Mouse (Mus musculus) right cerebral cortex, postnatal 4 days (tissue): Measurements from ENCODE around the gene Egfl7.
A peak's percentile ranks its signal among the peaks of the same experiment; 100 is the strongest.

Experiments
- DNase-seq: peaks from one replicate; pipeline ENCODE4 v3.0.0-alpha.2; 2022

Gene Egfl7

GRCm38 (mm10) chr2:26594934-26595724 is 15.3 kb downstream of the Egfl7 start:
- no peak for DNase-seq

- no peak for DNase-seq
Measured at GRCm38 (mm10) chr2:26595725-26596435, 16.1 kb downstream of the Egfl7 start.

DNA sequence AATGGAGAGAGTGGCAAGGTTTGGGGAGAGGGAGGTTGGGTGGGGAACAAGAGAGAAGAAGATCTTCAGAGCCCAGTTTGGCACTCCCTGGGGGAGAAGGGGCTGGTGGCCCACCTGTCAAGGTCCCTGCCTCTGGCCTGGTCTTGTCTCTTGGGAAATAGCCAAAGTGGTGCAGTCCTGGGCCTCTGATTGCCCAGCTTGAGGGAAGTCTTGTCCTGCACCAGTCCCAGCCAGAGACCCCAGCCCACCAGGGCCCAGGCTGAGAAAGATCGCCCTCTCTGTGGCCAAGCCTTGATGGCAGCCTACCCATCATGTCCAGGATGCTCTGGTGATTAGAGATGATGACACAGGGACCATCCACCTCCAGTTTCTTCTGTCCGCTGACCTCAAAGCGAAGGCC is 17.1 kb downstream of the Egfl7 start:
- no peak for DNase-seq

DNA sequence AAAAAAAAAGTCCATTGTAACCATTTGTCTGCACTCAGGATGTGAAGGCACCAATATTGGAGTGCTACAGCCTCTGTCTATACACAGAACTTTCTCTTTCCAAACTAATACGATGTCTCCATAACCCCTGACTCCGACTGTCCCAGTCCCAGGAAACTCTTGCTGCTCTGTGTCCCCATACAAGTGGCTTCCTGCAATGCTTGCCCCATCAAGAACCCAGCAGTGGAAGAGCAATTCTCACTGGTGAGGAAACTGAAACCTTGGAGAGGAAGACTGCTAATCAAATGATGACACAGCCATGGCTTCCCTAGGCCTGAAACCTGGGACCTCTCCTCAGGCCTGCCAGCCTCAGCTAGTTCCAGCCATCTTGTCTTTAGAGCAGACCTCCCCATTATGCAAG is 18.0 kb downstream of the Egfl7 start:
- no peak for DNase-seq

DNA sequence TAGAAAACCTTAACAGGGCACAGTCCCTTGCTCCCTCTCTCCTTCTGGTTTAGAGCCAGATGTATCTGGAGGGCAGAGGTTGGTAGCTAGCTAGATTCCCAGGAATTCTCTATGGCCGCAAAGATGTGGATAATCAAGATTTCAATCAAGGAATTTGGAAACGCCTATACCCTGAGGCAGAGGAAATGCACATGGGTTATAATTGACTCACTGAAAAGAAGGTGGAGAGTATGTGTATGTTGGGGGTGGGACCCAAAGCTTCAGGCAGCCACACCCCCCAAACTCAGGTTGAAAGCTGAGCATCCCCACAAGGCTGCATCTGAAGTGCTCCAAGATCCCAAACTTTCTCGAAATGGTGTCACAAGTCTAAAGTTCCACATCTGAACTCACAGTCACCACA is 18.6 kb downstream of the Egfl7 start:
- DNase-seq = no peak

- no peak for DNase-seq
Measured at GRCm38 (mm10) chr2:26599965-26600364, 20.2 kb downstream of the Egfl7 start.

DNA sequence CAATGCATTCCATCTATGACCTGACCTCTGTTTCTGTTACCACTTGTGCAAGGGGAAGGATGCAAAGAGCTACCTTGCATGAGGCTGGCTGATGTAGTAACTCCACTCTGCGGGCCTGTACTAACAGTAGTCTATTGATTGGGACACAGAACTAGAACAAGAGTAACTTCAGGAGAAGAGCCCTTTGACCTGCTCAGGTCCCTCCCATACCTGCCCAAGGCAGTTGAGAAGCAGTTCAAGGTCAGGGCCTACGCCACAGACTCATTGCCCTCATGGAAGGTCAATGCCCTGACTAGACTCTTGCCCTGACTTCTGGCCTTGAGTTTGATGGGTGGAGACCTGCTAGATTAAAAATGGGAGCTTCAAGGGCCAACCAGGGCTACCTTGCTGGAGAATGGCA is 20.9 kb downstream of the Egfl7 start:
- DNase-seq = no peak

- DNase-seq = no peak
Measured at GRCm38 (mm10) chr2:26601595-26601994, 21.8 kb downstream of the Egfl7 start.

GRCm38 (mm10) chr2:26602631-26603030 is 22.8 kb downstream of the Egfl7 start:
- no peak for DNase-seq

DNA sequence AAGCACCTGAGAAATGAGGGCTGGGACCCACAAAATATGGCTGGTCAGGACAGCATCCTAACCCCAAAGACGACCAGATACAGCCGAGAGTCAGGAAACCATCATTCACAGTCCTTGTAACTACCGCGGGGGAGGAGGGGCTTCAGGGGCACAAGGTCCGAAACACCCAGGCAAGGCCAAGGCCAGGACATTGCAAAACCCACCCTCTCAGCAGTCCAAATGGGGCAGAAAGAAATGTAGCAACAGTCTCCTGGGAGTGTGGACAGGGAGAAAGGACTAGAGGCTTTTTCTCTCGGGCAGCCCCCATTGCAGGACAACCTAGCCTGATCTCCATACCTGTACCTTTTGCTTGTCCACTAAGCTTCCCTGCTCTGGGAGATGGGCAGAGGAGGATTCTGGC is 23.3 kb downstream of the Egfl7 start:
- no peak for DNase-seq

DNA sequence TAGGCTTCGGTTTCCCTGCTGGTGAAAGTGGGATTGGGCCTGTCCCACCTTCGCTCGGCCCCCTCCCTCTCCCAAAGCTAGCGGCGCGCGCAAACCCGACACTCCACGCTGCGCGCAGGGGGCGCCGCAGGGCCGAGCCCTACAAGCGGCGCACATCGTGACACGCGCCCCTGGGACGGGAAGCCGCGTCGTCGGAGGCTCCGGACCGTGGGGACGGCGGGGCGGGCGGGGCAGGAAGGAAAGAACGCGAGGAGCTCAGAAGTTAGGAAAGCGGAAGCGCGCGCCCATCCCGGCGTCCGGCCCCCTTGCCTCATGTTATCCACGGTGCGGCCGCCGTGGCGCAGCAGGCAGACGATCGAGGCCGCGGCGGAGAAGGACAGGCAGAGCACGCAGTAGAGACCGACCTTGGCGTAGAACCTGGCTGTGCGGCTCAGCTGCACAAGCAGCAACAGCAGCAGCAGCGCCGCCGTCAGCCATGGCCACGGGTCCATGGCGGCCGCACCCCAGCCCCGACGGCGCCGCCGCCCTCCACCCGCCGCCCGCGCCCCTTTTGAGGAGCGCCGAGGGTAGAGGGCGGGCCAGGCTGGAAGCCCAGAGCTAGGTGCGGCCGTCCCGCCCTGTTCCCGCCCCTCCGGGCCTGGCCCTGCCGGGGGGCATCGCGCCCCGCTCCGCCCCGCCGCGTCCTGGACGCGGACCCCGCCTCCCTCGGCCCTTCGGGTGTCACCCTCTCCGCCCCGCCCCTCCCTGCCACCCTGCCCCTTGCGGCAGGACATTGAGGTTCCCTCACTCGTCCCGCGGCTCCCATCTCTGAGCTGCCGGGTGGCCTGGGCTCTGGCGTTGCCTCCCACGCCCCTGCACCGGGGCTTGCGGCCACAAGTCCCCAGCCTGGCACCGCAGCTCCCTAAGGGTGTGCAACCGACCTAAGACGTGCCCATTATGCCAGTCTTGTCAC is 24.2 kb downstream of the Egfl7 start, which contains the start of gene Agpat2:
Gene Agpat2, minus strand, starts transcription at position 698 of the 952 bp plus-strand sequence.
- DNase-seq = peak; percentile 70

GRCm38 (mm10) chr2:26605331-26605730 is 25.5 kb downstream of the Egfl7 start:
- DNase-seq = no peak

DNA sequence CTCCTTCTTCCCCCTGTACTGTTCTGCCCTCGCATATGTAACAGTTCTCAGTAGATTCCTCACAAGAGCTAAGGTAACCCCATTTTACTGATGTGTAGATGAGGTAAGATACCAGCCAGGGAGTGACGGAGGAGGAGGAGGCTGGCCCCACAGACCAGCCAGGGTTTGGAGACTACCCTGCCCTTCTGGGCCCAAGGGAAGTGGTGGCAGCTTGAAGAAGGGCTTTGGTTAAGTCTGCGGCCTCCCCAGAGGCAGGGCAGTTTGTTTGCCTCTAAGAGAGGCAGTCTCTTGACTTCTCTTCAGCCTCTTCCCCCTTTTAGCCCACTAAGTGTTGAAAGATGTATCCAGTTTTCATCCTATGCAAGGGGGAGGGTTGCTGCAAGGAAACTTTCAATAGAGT is 26.8 kb downstream of the Egfl7 start:
- DNase-seq = no peak

- no peak for DNase-seq
Measured at GRCm38 (mm10) chr2:26607056-26607910, 27.5 kb downstream of the Egfl7 start.

GRCm38 (mm10) chr2:26608781-26609180 is 29.0 kb downstream of the Egfl7 start:
- no peak for DNase-seq

DNA sequence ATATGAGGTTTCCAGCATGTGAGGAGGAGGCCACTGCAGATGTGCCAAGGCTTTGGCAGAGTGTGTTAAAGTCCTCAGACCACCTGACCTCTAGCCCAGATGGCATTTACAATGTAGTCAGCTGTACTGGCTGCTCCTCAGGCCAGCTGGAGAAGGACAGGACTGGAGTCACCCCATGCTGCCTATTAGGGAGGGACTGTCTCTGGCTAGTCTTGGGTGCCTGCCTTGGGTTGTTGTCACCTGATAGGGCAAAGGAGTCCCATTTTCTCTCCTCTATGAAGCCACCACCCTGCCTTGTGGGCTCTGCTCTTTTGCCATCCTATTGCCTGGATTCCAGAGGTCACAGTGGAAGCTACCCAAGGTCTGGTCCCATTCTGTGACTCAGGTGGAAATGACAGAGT is 29.4 kb downstream of the Egfl7 start:
- no peak for DNase-seq

DNA sequence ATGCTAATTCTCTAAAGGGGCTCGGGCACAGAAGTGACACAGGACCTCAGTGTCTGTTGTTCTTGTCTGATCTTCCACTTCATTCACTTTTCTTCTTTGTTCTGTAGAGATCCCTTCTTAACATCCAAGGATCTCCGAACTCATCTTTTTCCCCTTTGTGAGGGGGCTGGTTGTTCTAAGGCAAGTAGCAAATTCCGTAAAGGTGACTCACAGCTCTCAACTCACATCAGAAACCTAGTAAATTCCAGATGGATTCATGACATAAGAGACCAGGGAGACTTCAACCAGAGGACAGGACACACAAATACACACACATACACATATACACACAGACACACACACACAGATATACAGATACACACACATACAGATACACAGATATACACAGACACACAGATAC is 30.7 kb downstream of the Egfl7 start:
- no peak for DNase-seq

DNA sequence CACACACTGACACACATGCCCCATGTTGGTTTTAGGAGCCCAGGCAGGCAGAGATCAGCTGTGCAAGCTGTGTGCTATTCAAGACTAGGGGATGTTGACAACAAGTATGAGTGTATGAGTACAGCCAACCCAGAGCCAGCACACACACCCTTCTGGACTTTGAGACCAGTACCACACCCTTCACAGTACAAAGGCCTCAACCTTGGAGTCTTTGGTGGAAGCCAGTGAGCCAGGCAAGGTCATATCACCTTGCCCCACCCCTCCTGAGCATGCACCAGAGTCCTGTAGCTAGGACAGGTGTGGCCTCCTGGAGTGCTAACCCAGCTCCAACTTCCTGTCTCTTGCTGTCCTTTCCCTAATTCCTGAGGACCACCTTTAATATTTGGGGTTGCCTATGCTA is 31.2 kb downstream of the Egfl7 start:
- no peak for DNase-seq

DNA sequence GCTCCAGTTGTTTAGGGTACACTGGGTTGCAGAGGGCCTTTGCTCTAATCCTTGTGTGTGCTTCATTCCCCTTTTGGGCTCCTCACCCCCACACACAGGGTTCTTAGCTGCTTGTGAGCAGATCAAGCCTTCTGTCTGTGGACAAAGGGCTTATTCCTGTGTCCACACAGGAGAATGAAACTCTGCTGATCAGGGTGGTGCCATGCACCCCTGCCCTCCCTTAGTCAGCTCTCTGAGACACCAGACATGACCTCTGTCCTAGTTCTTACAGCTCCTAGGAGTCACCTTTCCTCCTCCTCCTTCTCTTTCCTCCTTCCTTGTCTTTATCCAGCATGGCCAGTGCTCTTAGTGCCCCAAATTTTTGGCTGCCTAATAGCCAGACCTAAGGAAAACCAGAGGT is 32.1 kb downstream of the Egfl7 start:
- no peak for DNase-seq

- DNase-seq = no peak
Measured at GRCm38 (mm10) chr2:26614903-26615302, 35.1 kb downstream of the Egfl7 start.

DNA sequence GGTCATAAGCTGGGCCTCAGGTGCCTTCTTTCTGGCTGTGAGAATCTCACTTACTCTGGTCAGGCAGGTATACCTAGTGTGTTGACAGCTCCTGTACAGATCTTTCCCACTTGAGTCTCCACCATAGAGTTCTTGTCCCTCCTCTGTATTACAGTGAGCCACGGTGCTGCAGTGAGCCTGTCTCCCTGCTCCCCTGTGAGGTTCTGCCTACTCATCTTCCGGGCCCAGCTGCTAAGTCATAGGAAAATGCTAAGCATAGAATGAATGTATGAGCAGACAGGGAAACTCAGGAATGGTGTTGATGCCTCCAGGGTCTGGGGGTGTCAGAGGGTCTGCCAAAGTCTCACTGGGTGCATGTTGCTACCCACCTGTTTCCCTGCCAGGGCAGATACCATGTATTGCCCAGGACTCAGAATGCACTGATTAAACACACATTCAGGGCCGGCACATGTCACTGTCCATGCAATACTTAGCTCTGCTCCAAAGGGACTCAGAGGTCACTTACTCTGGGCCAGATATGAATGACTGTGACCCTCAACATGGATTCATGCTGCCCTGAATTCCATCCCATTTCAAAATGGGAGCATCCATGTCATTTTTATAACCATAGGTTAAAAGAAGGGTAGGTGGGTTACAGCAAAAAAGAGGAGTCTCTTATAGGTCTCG is 35.8 kb downstream of the Egfl7 start:
- DNase-seq = no peak

- DNase-seq = no peak
Measured at GRCm38 (mm10) chr2:26617331-26617730, 37.5 kb downstream of the Egfl7 start.
